Mouse (Mus musculus): ENCODE measurements at regions not wholly inside any gene's neighbourhood (a gene's known extent, or its start where the extent isn't known, plus 50 kb on each side); places are given as distances from the start of the nearest gene placed in this dataset.

GRCm38 (mm10) chr15:68401006-68401405, 1900.3 kb upstream of the Lrrc6 start:
- H3K36me3 ChIP-seq (ENCODE audit: control insufficient read depth, insufficient read depth, low read length) = no peaks in the 10 kb centered on the region
- 94% methylated on average over 4 of the region's 4 CpGs for WGBS
- H3K4me1 ChIP-seq (replicated peaks; ENCODE audit: control insufficient read depth, insufficient read depth, low read length) = no peaks in the 10 kb centered on the region
- no peak overlapping the region for H3K27ac ChIP-seq (ENCODE audit: control insufficient read depth, insufficient read depth, low read length)
- no peak for TF ChIP-seq POLR2A (IDR thresholded peaks at IDR 0.05; ENCODE audit: control insufficient read depth, extremely low read depth, insufficient read depth, low read length, poor library complexity)
- no peak for TF ChIP-seq CTCF (IDR thresholded peaks at IDR 0.05; ENCODE audit: borderline replicate concordance, control insufficient read depth, extremely low read depth, insufficient read depth, low read length, poor library complexity)
- H3K4me3 ChIP-seq (ENCODE audit: control insufficient read depth, insufficient read depth, low read length) = no peak overlapping the region
- DNase-seq = no peak
- H3K27me3 ChIP-seq (ENCODE audit: control insufficient read depth, insufficient read depth, low read length) = no peaks in the 10 kb centered on the region

DNA sequence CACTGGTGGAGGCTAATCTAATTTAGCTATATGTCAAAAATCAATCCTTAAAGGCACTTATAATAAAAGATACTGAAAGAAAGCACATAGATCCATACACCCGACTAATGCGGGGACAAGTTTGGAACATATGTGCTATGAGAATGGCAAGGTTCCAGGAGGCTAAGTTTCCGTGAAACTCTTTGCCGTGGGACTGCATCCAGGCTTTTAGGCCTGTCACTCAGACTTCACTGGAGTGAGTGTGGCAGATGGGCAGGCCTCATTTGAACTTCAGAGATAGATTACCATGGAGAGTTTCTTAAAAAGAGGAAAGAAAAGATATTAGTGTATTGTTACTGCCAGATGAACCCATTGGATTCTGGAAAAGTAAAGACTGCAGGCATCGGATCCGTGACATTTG, 1895.9 kb upstream of the Lrrc6 start:
- 97% methylated on average over 6 of the region's 6 CpGs for WGBS
- H3K36me3 ChIP-seq (ENCODE audit: control insufficient read depth, insufficient read depth, low read length) = no peaks in the 10 kb centered on the region

GRCm38 (mm10) chr15:68394749-68395148, 1894.0 kb upstream of the Lrrc6 start:
- DNase-seq = peak; percentile 33
- WGBS = 87% methylated on average over 1 of the region's 1 CpGs
- Histone ChIP-seq H3K27ac (ENCODE audit: control insufficient read depth, insufficient read depth, low read length) (no peak overlapping the region), H3K4me1 (replicated peaks; ENCODE audit: control insufficient read depth, insufficient read depth, low read length) (no peaks in the 10 kb centered on the region), H3K36me3 (ENCODE audit: control insufficient read depth, insufficient read depth, low read length) (no peaks in the 10 kb centered on the region), H3K4me3 (ENCODE audit: control insufficient read depth, insufficient read depth, low read length) (no peak overlapping the region), H3K27me3 (ENCODE audit: control insufficient read depth, insufficient read depth, low read length) (no peaks in the 10 kb centered on the region)
- no peak for TF ChIP-seq POLR2A (IDR thresholded peaks at IDR 0.05; ENCODE audit: control insufficient read depth, extremely low read depth, insufficient read depth, low read length, poor library complexity)
- TF ChIP-seq CTCF (IDR thresholded peaks at IDR 0.05; ENCODE audit: borderline replicate concordance, control insufficient read depth, extremely low read depth, insufficient read depth, low read length, poor library complexity) = no peak

More for the DNA sequence above, 1895.9 kb upstream of the Lrrc6 start:
- Histone ChIP-seq H3K27ac (ENCODE audit: control insufficient read depth, insufficient read depth, low read length) (no peak overlapping the region), H3K4me1 (replicated peaks; ENCODE audit: control insufficient read depth, insufficient read depth, low read length) (no peaks in the 10 kb centered on the region), H3K4me3 (ENCODE audit: control insufficient read depth, insufficient read depth, low read length) (no peak overlapping the region), H3K27me3 (ENCODE audit: control insufficient read depth, insufficient read depth, low read length) (no peaks in the 10 kb centered on the region)
- no peak for DNase-seq
- TF ChIP-seq CTCF (IDR thresholded peaks at IDR 0.05; ENCODE audit: borderline replicate concordance, control insufficient read depth, extremely low read depth, insufficient read depth, low read length, poor library complexity) = no peak
- no peak for TF ChIP-seq POLR2A (IDR thresholded peaks at IDR 0.05; ENCODE audit: control insufficient read depth, extremely low read depth, insufficient read depth, low read length, poor library complexity)

DNA sequence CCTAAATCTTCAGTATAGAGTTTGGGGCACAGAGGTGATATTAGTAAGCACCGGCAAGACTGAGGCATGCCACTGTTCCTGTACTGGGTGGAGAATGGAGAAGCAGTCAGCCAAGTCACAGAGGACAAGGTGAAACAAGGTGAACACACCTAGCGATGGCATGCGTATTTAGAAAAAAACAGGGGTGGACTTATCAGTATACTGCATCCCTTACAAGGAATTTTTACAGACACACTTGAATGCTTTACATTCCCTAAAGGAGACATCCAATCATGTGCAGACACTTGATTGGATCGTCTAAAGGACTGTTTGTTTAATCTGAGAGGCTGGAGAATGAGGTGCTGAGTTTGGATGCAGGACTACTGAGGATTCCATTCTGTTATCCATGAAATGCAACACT, 1893.4 kb upstream of the Lrrc6 start:
- H3K36me3 ChIP-seq (ENCODE audit: control insufficient read depth, insufficient read depth, low read length) = no peaks in the 10 kb centered on the region
- WGBS = 95% methylated on average over 4 of the region's 4 CpGs
- no peak overlapping the region for H3K4me3 ChIP-seq (ENCODE audit: control insufficient read depth, insufficient read depth, low read length)
- no peak for TF ChIP-seq POLR2A (IDR thresholded peaks at IDR 0.05; ENCODE audit: control insufficient read depth, extremely low read depth, insufficient read depth, low read length, poor library complexity)
- no peak for TF ChIP-seq CTCF (IDR thresholded peaks at IDR 0.05; ENCODE audit: borderline replicate concordance, control insufficient read depth, extremely low read depth, insufficient read depth, low read length, poor library complexity)
- H3K27ac ChIP-seq (ENCODE audit: control insufficient read depth, insufficient read depth, low read length) = no peak overlapping the region
- H3K27me3 ChIP-seq (ENCODE audit: control insufficient read depth, insufficient read depth, low read length) = no peaks in the 10 kb centered on the region
- no peak for DNase-seq
- H3K4me1 ChIP-seq (replicated peaks; ENCODE audit: control insufficient read depth, insufficient read depth, low read length) = no peaks in the 10 kb centered on the region

DNA sequence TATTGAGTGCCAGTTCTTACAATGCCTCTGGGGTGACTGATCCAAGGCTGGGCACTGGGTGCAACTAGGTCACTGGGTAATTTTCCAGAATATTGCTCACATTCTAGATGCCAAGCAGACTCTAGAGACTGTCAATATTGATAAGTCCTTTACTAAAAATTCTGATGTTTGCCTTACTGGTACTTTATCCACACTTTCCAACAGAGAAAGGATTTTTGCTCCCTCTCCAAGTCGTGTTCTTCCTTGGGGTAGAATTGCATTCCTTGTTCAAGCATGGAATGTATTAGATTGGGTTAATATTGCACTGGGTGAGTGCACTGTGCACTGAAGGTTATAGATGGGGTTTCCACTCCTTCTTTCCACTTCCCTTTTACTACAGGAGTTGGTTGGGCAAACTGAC, 1891.0 kb upstream of the Lrrc6 start:
- no peak for DNase-seq
- no peak overlapping the region for H3K4me3 ChIP-seq (ENCODE audit: control insufficient read depth, insufficient read depth, low read length)
- no peaks in the 10 kb centered on the region for H3K27me3 ChIP-seq (ENCODE audit: control insufficient read depth, insufficient read depth, low read length)
- TF ChIP-seq CTCF (IDR thresholded peaks at IDR 0.05; ENCODE audit: borderline replicate concordance, control insufficient read depth, extremely low read depth, insufficient read depth, low read length, poor library complexity) (no peak), POLR2A (IDR thresholded peaks at IDR 0.05; ENCODE audit: control insufficient read depth, extremely low read depth, insufficient read depth, low read length, poor library complexity) (no peak)
- H3K4me1 ChIP-seq (replicated peaks; ENCODE audit: control insufficient read depth, insufficient read depth, low read length) = no peaks in the 10 kb centered on the region
- H3K27ac ChIP-seq (ENCODE audit: control insufficient read depth, insufficient read depth, low read length) = no peak overlapping the region
- WGBS = 67% methylated on average over 1 of the region's 1 CpGs
- no peaks in the 10 kb centered on the region for H3K36me3 ChIP-seq (ENCODE audit: control insufficient read depth, insufficient read depth, low read length)

DNA sequence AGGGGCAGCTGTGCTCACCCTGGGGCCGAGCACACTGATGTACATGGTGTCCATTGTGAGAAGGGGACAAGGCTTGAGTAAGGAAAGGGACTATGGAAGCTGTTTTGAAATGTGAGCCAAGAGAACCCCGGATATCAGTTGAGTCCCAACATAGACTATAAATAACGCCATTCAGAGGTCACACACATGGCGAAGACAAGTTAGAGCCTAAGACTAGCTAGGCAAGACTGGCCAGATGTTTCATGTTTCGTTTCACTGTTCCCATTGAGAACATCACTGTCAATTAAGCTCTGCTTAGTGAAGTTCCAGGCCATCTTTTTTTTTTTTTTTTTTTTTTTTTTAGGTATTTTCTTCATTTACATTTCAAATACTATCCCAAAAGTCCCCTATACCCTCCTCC, 1889.1 kb upstream of the Lrrc6 start:
- H3K4me1 ChIP-seq (replicated peaks; ENCODE audit: control insufficient read depth, insufficient read depth, low read length) = no peaks in the 10 kb centered on the region
- no peaks in the 10 kb centered on the region for H3K27me3 ChIP-seq (ENCODE audit: control insufficient read depth, insufficient read depth, low read length)
- no peak for DNase-seq
- WGBS = 93% methylated on average over 5 of the region's 5 CpGs
- no peak for TF ChIP-seq POLR2A (IDR thresholded peaks at IDR 0.05; ENCODE audit: control insufficient read depth, extremely low read depth, insufficient read depth, low read length, poor library complexity)
- TF ChIP-seq CTCF (IDR thresholded peaks at IDR 0.05; ENCODE audit: borderline replicate concordance, control insufficient read depth, extremely low read depth, insufficient read depth, low read length, poor library complexity) = no peak
- H3K27ac ChIP-seq (ENCODE audit: control insufficient read depth, insufficient read depth, low read length) = no peak overlapping the region
- H3K36me3 ChIP-seq (ENCODE audit: control insufficient read depth, insufficient read depth, low read length) = no peaks in the 10 kb centered on the region
- H3K4me3 ChIP-seq (ENCODE audit: control insufficient read depth, insufficient read depth, low read length) = no peak overlapping the region

- no peaks in the 10 kb centered on the region for H3K27me3 ChIP-seq (ENCODE audit: control insufficient read depth, insufficient read depth, low read length)
- H3K4me1 ChIP-seq (replicated peaks; ENCODE audit: control insufficient read depth, insufficient read depth, low read length) = no peaks in the 10 kb centered on the region
- H3K36me3 ChIP-seq (ENCODE audit: control insufficient read depth, insufficient read depth, low read length) = no peaks in the 10 kb centered on the region
- no peak overlapping the region for H3K4me3 ChIP-seq (ENCODE audit: control insufficient read depth, insufficient read depth, low read length)
- H3K27ac ChIP-seq (ENCODE audit: control insufficient read depth, insufficient read depth, low read length) = no peak overlapping the region
- DNase-seq = no peak
- WGBS = 93% methylated on average over 4 of the region's 4 CpGs
- TF ChIP-seq POLR2A (IDR thresholded peaks at IDR 0.05; ENCODE audit: control insufficient read depth, extremely low read depth, insufficient read depth, low read length, poor library complexity) (no peak), CTCF (IDR thresholded peaks at IDR 0.05; ENCODE audit: borderline replicate concordance, control insufficient read depth, extremely low read depth, insufficient read depth, low read length, poor library complexity) (no peak)
These were observed 1886.8 kb upstream of the Lrrc6 start for GRCm38 (mm10) chr15:68387349-68388065.
